Mouse (Mus musculus) forebrain, embryonic 10.5 days (tissue): ENCODE results near the gene Aff3. TPM values are rescaled to one million over a fixed set of nuclear protein-coding genes. Genes with fewer than 3 reads are reported as not detected.

ENCODE experiments used
- DNase-seq: peaks from one replicate; pipeline ENCODE4 v3.0.0-alpha.2; 2017; ENCODE audit warnings: low spot score; ENCODE audit errors: extremely low spot score
- H3K27ac ChIP-seq: fragments of 300-500 bp; sonication (generic); 2 replicates; pipeline ENCODE4 v1.5.1; 2016; ENCODE audit warnings: mild to moderate bottlenecking
- H3K27me3 ChIP-seq: fragments of 300-500 bp; sonication (generic); 2 replicates; pipeline ENCODE4 v1.6.1; 2016; ENCODE audit warnings: mild to moderate bottlenecking; ENCODE audit not compliant: poor library complexity, severe bottlenecking
- H3K36me3 ChIP-seq: fragments of 300-500 bp; sonication (generic); replicated peaks from 2 replicates; pipeline ENCODE4 v1.6.1; 2016; ENCODE audit warnings: mild to moderate bottlenecking, moderate library complexity
- H3K4me1 ChIP-seq: fragments of 300-500 bp; sonication (generic); 2 replicates; pipeline ENCODE4 v1.6.1; 2016
- H3K4me3 ChIP-seq: fragments of 300-500 bp; sonication (generic); 2 replicates; pipeline ENCODE4 v1.5.1; 2016; ENCODE audit warnings: mild to moderate bottlenecking, moderate library complexity
- H3K9me3 ChIP-seq: fragments of 300-500 bp; sonication (generic); 2 replicates; pipeline ENCODE4 v1.6.1; 2016; ENCODE audit warnings: mild to moderate bottlenecking, moderate library complexity
- WGBS: fragments of 180-500 bp; shearing (Covaris S2); methylation state at CpG from one replicate; pipeline ENCODE4 v1.1.7; 2016; 5-methylcytosine and 5-hydroxymethylcytosine counted together
- polyA plus RNA-seq: library from polyadenylated mRNA; unstranded; fragments of >200 nt; fragmentation: Nextera tagmentation; extraction: Ambion mirVana; gene quantifications from 2 replicates; pipeline ENCODE4 v1.2.1, GENCODE M21; 2016

Gene Aff3
- polyA plus RNA-seq, 1 experiment from 2014 or later = 3.5 TPM

DNA sequence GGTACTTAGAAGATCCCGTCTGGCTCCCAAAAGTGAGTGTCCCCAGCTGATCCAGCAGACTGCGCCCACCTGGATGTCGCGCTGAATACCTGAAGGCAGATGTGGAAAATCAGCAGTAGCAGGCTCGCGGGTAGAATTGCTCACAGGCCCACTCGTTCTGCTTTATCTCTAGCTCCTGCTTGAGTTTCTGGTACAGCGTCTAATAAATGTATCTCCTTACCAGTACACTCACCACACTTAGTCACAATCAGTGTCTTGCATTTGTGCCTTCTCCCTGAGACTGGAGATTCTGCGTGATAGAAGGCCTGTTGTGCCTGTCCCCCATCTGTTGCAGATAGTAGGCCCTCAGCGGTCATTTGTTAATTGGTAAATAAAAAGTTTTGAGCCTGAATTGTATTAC, 3.6 kb upstream of the Aff3 start:
- H3K36me3 ChIP-seq = no peaks in the 10 kb centered on the region
- H3K4me1 ChIP-seq = no peaks in the 10 kb centered on the region
- H3K4me3 ChIP-seq = no peak overlapping the region
- no peaks in the 10 kb centered on the region for H3K9me3 ChIP-seq
- H3K27ac ChIP-seq = no peak overlapping the region
- H3K27me3 ChIP-seq = no peaks in the 10 kb centered on the region
- 92% methylated on average over 10 of the region's 10 CpGs for WGBS
- DNase-seq = no peak

- H3K4me3 ChIP-seq = no peak overlapping the region
- H3K4me1 ChIP-seq = no peaks in the 10 kb centered on the region
- H3K27me3 ChIP-seq = no peaks in the 10 kb centered on the region
- H3K36me3 ChIP-seq = no peaks in the 10 kb centered on the region
- DNase-seq = no peak
- no peaks in the 10 kb centered on the region for H3K9me3 ChIP-seq
- H3K27ac ChIP-seq = no peak overlapping the region
- 81% methylated on average over 9 of the region's 9 CpGs for WGBS
Measured at GRCm38 (mm10) chr1:38667892-38668291, 3.1 kb upstream of the Aff3 start.

GRCm38 (mm10) chr1:38666766-38667118, 2.0 kb upstream of the Aff3 start:
- Histone ChIP-seq H3K4me1 (no peaks in the 10 kb centered on the region), H3K27ac (no peak overlapping the region), H3K27me3 (no peaks in the 10 kb centered on the region), H3K4me3 (no peak overlapping the region), H3K9me3 (no peaks in the 10 kb centered on the region), H3K36me3 (no peaks in the 10 kb centered on the region)
- DNase-seq = no peak
- WGBS = 95% methylated on average over 10 of the region's 10 CpGs

- H3K9me3 ChIP-seq = no peaks in the 10 kb centered on the region
- no peak for DNase-seq
- H3K27ac ChIP-seq = no peak overlapping the region
- no peak overlapping the region for H3K4me3 ChIP-seq
- H3K27me3 ChIP-seq = no peaks in the 10 kb centered on the region
- H3K4me1 ChIP-seq = peaks cover under 1% of the 10 kb centered on the region; the same call in 1 of the 2 replicates
- H3K36me3 ChIP-seq = no peaks in the 10 kb centered on the region
- WGBS = 86% methylated on average over 5 of the region's 5 CpGs
Measured at GRCm38 (mm10) chr1:38666111-38666765, 1.5 kb upstream of the Aff3 start.

DNA sequence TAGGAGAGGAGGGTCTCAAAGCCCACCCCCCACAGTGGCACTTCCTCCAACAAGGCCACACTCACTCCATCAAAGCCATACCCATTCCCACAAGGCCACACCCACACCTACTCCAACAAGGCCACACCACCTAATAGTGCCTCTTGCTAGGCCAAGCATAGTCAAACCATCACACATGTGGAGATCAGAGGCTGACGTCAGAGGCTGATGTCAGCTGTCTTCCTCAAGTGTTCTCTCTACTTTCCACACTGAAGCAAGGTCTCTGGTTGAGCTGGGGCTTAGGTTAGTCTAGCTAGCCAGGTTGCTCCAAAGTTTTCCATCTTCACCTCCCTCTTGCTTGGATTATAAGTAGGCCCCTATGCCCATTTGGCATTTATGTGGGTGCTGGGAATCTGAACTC, 856 bp upstream of the Aff3 start:
- Histone ChIP-seq H3K36me3 (no peaks in the 10 kb centered on the region), H3K27ac (no peak overlapping the region), H3K4me3 (no peak overlapping the region), H3K4me1 (peaks cover 5% of the 10 kb centered on the region; the same call in 1 of the 2 replicates), H3K9me3 (no peaks in the 10 kb centered on the region), H3K27me3 (no peaks in the 10 kb centered on the region)
- peak; percentile 11 for DNase-seq
- 92% methylated on average over 1 of the region's 1 CpGs for WGBS

- Histone ChIP-seq H3K27ac (no peak overlapping the region), H3K27me3 (no peaks in the 10 kb centered on the region), H3K9me3 (no peaks in the 10 kb centered on the region), H3K36me3 (no peaks in the 10 kb centered on the region), H3K4me3 (no peak overlapping the region), H3K4me1 (peaks cover 5% of the 10 kb centered on the region; the same call in 1 of the 2 replicates)
- no peak for DNase-seq
- WGBS = 94% methylated on average over 4 of the region's 4 CpGs
Measured at GRCm38 (mm10) chr1:38664261-38664660, 494 bp downstream of the Aff3 start.

DNA sequence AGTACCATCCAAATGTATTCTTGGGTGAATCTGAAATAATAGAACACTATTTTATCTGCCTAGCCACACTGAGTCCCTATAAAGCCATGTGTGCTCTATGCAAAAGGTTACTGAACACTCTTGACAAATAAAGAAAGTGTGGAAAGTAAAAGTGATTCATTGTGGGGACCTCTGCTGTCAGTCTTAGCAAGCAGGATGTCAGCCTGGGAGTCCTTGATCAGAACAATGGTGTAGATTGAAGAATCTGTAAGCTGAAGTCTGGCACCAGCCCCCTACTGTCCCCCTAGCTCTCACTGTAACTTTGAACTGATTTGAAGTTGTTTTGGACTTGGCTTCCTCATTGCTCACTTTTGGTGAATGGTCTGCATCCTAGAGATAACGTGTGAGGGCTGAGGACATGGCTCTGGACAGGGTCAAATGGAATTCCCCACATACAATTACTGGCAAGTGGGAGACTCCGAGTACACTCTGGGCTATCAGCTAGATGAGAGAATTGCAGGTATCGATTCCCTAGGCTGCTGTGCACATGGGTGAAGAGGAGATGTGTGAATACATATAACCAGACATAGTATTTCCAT, 2.0 kb downstream of the Aff3 start:
- 86% methylated on average over 3 of the region's 3 CpGs for WGBS
- no peaks in the 10 kb centered on the region for H3K9me3 ChIP-seq

DNA sequence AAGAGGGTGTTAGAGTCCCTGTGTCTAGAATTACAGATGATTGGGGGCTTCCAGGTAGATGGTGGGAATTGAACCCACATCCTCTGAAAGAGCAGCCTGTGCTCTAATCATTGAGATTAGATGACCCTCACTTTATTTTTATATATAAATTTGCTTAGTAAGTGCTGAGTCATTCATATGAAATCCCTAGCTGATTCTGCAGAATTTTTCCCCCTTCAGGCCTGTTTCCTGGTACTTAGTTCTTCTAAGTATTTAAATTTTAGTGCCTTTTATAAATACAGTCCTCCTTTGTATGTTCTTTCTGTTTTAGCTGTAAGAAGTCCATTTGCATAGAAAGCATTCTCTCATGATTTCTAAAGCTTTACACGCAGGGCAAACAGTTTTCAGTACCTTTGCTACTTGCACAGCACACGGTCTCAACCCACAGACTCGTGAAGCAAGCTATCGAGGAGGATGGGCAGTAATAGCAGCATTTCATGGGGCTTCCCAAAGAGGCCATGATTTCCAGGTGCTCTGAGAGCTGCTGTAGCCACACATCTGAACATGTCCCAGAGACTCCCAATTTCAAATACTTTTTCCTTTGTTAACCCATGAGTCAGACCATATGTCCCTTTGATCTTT, 5.7 kb downstream of the Aff3 start:
- no peak overlapping the region for H3K4me3 ChIP-seq
- no peaks in the 10 kb centered on the region for H3K27me3 ChIP-seq
- H3K36me3 ChIP-seq = no peaks in the 10 kb centered on the region
- peaks cover 6% of the 10 kb centered on the region; the same call in 1 of the 2 replicates for H3K9me3 ChIP-seq
- 87% methylated on average over 4 of the region's 4 CpGs for WGBS
- DNase-seq = peak; percentile 5
- peaks cover 5% of the 10 kb centered on the region; the same call in 1 of the 2 replicates for H3K4me1 ChIP-seq
- no peak overlapping the region for H3K27ac ChIP-seq

More for the DNA sequence above, 2.0 kb downstream of the Aff3 start:
- no peak for DNase-seq
- Histone ChIP-seq H3K27ac (no peak overlapping the region), H3K4me1 (peaks cover 5% of the 10 kb centered on the region; the same call in 1 of the 2 replicates), H3K36me3 (no peaks in the 10 kb centered on the region), H3K27me3 (no peaks in the 10 kb centered on the region), H3K4me3 (no peak overlapping the region)

- H3K36me3 ChIP-seq = no peaks in the 10 kb centered on the region
- H3K4me3 ChIP-seq = no peak overlapping the region
- peaks cover 5% of the 10 kb centered on the region; the same call in 1 of the 2 replicates for H3K4me1 ChIP-seq
- 94% methylated on average over 9 of the region's 9 CpGs for WGBS
- H3K27ac ChIP-seq = no peak overlapping the region
- H3K27me3 ChIP-seq = no peaks in the 10 kb centered on the region
- no peak for DNase-seq
- peaks cover 6% of the 10 kb centered on the region; the same call in 1 of the 2 replicates for H3K9me3 ChIP-seq
Measured at GRCm38 (mm10) chr1:38658376-38658775, 6.4 kb downstream of the Aff3 start.

DNA sequence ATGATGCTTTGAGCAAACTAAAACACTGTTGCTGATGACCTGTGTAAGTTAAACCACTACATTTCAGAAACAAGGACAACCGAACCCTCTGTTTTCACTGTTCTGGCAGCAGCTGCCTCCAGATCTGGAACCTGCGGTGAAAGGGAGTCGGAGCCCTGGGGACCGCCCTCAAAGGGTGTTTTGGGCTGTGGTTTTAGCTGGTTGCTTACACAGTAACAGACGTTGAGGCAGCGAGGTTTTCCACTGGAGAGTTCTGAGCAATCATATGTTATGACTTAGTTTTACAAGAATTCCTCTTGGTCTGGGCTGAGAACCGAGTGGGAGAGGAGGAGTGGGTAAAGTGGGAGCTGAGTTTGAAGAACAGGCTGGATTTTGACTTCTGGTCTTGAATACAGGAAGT, 7.1 kb downstream of the Aff3 start:
- DNase-seq = no peak
- H3K9me3 ChIP-seq = peaks cover 6% of the 10 kb centered on the region; the same call in 1 of the 2 replicates
- H3K27ac ChIP-seq = no peak overlapping the region
- whole genome bisulfite sequencing = 82% methylated on average over 7 of the region's 7 CpGs
- peaks cover 5% of the 10 kb centered on the region; the same call in 1 of the 2 replicates for H3K4me1 ChIP-seq
- no peak overlapping the region for H3K4me3 ChIP-seq
- no peaks in the 10 kb centered on the region for H3K27me3 ChIP-seq
- H3K36me3 ChIP-seq = no peaks in the 10 kb centered on the region

DNA sequence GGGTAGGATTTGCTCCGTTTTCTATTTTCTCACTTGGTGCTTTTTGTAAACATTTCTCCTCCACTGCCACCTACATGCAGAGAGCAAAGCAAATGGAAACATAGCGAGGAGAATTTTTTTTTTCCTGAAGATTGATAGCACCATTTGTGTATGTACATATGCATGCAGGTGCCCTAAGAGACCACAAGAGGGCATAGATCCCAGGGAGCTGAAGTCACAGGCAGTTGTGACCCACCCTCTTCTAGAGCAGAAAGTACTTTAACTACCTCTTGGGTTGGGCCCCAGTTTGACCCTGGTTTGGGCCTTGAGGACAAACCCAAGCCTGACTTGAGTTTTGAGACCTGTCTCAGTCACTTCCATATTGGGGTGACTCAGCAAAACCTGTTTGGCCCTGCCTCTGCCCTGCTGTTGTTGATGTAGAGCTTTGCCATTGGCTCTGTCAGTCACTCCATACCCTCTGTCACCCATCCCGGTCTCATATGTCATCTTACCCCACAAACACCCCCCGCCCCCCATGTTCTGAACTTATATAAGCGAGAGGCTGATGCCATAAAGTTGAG, 9.7 kb downstream of the Aff3 start:
- peaks cover 6% of the 10 kb centered on the region; the same call in 1 of the 2 replicates for H3K9me3 ChIP-seq
- H3K36me3 ChIP-seq = no peaks in the 10 kb centered on the region
- H3K4me1 ChIP-seq = 0 out of 2 replicates have a peak, but pooled peaks cover 2% of the 10 kb centered on the region
- H3K27me3 ChIP-seq = no peaks in the 10 kb centered on the region
- H3K27ac ChIP-seq = no peak overlapping the region
- no peak overlapping the region for H3K4me3 ChIP-seq
- WGBS = 93% methylated on average over 5 of the region's 5 CpGs
- no peak for DNase-seq

DNA sequence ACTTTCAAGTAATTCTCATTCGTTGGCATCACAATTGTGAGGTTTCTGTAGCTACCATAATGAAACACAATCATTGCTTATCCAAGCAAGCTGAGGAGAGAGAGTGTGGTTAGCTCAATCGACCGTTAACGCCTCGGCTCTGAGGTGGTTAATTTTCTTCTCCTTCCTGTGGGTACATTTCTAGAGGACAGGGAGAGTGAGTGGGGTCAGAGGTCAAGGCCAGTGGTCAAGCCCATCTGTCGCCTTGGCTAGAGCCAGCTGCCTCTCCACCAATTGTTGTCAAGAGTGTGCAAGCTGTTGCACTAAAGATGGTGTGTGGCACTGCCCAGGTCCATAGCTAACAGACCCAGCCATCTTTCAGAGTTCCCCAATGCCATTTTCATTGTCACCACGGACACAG, 14.7 kb downstream of the Aff3 start:
- peaks cover 16% of the 10 kb centered on the region for H3K4me1 ChIP-seq
- DNase-seq = no peak
- WGBS = 74% methylated on average over 7 of the region's 7 CpGs
- H3K36me3 ChIP-seq = no peaks in the 10 kb centered on the region
- no peak overlapping the region for H3K27ac ChIP-seq
- peaks cover 5% of the 10 kb centered on the region for H3K27me3 ChIP-seq
- peaks cover 2% of the 10 kb centered on the region; the same call in 1 of the 2 replicates for H3K9me3 ChIP-seq
- H3K4me3 ChIP-seq = no peak overlapping the region

- H3K27ac ChIP-seq = no peak overlapping the region
- no peak for DNase-seq
- H3K36me3 ChIP-seq = no peaks in the 10 kb centered on the region
- WGBS = 76% methylated on average over 3 of the region's 3 CpGs
- peaks cover 13% of the 10 kb centered on the region for H3K27me3 ChIP-seq
- no peaks in the 10 kb centered on the region for H3K9me3 ChIP-seq
- no peak overlapping the region for H3K4me3 ChIP-seq
- peaks cover 16% of the 10 kb centered on the region for H3K4me1 ChIP-seq
Measured at GRCm38 (mm10) chr1:38649174-38649573, 15.6 kb downstream of the Aff3 start.
